Mouse (Mus musculus) heart, adult 2 months (tissue): ENCODE results near the gene Ptprd. TPM values are rescaled to one million over a fixed set of nuclear protein-coding genes. Genes with fewer than 3 reads are reported as not detected.

ENCODE experiments used
- DNase-seq, 2 experiments: peaks; one replicate each; pipeline ENCODE4 v3.0.0; 2021
- H3K27ac ChIP-seq: fragments of 200-600 bp; 2 replicates; pipeline ENCODE4 v1.8.1; 2022
- H3K27me3 ChIP-seq: fragments of 200-500 bp; 2 replicates; pipeline ENCODE4 v1.6.1; 2012; ENCODE audit warnings: mild to moderate bottlenecking, low read length, inconsistent platforms, mixed read lengths; ENCODE audit not compliant: control insufficient read depth, insufficient read depth
- H3K36me3 ChIP-seq: fragments of 200-500 bp; 2 replicates; pipeline ENCODE4 v1.6.1; 2012; ENCODE audit warnings: low read length, inconsistent platforms; ENCODE audit not compliant: control insufficient read depth, insufficient read depth
- H3K4me1 ChIP-seq: fragments of 200-500 bp; 2 replicates; pipeline ENCODE4 v1.6.1; 2011; ENCODE audit warnings: low read length; ENCODE audit not compliant: control insufficient read depth, insufficient read depth
- H3K4me3 ChIP-seq: fragments of 200-600 bp; 2 replicates; pipeline ENCODE4 v1.8.1; 2022
- H3K79me2 ChIP-seq: fragments of 200-500 bp; replicated peaks from 2 replicates; pipeline ENCODE4 v1.6.1; 2012; ENCODE audit warnings: mild to moderate bottlenecking, inconsistent platforms, low read length, moderate library complexity, mixed read lengths; ENCODE audit not compliant: control insufficient read depth, insufficient read depth
- H3K9ac ChIP-seq: fragments of 200-500 bp; 2 replicates; pipeline ENCODE4 v1.6.1; 2012; ENCODE audit warnings: low read depth, mild to moderate bottlenecking, control low read depth, inconsistent platforms, low read length, mixed read lengths
- CTCF ChIP-seq: fragments of 200-600 bp; IDR thresholded peaks from 2 replicates; pipeline ENCODE4 v1.8.1; 2022; ENCODE audit warnings: antibody characterized with exemption, mild to moderate bottlenecking, moderate library complexity
- EP300 ChIP-seq: fragments of 200-500 bp; IDR thresholded peaks from 2 replicates; pipeline ENCODE4 v1.6.1; 2011; ENCODE audit warnings: low read depth, low read length, control low read depth; ENCODE audit not compliant: insufficient read depth
- POLR2A ChIP-seq: fragments of 200-500 bp; IDR thresholded peaks from 2 replicates; pipeline ENCODE4 v1.6.1; 2011; ENCODE audit warnings: mild to moderate bottlenecking, low read depth, low read length, control low read depth; ENCODE audit not compliant: insufficient read depth
- WGBS: fragments of 180-500 bp; shearing (Covaris S2); methylation state at CpG from one replicate; pipeline ENCODE4 v1.1.7; 2018; 5-methylcytosine and 5-hydroxymethylcytosine counted together
- intact Hi-C: fragments of 180-260 bp; cut with DNase I; formaldehyde crosslinking; loops from one replicate; pipeline ENCODE4 v1.15.1; 2025
- polyA plus RNA-seq: library from polyadenylated mRNA; depleted of rRNA; stranded (reverse); fragments of >200 nt; gene quantifications from 2 replicates; pipeline ENCODE4 v1.2.3, GENCODE M21; 2012
- total RNA-seq, 2 experiments: library from RNA; stranded (reverse); gene quantifications; 2 replicates each; pipeline ENCODE4 v1.2.3; 2021

The Ptprd gene
- total and polyA plus RNA-seq, 3 experiments: 2.7 to 7.0 (median 5.3) TPM

DNA sequence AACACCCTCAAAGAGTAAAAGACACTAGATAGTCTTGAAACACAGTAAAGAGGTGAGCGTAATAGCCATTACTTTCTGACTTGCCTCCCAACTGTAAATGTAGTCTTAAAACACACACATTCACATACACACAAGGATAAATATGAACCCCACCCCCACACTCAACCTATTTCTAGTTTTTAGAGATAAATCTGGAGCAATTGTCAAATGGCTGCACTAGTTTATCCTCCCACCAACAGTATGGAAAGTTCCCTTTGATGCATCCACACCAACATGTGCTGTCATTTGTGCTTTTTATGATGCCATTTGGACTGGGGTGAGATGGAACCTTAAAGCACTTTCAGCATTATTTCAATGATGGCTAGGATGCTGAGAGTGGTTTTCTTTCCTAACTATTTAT, 2019.7 kb downstream of the Ptprd start:
- intact Hi-C loops: no loop called here
- Histone ChIP-seq H3K27ac (no peak overlapping the region), H3K79me2 (no peaks in the 10 kb centered on the region), H3K4me3 (no peak overlapping the region), H3K4me1 (no peaks in the 10 kb centered on the region), H3K9ac (no peak overlapping the region), H3K36me3 (no peaks in the 10 kb centered on the region), H3K27me3 (no peaks in the 10 kb centered on the region)
- TF ChIP-seq POLR2A (no peak), CTCF (no peak), EP300 (no peak)
- no peak for DNase-seq
- WGBS: 100% methylated on average over 1 of the region's 1 CpGs

DNA sequence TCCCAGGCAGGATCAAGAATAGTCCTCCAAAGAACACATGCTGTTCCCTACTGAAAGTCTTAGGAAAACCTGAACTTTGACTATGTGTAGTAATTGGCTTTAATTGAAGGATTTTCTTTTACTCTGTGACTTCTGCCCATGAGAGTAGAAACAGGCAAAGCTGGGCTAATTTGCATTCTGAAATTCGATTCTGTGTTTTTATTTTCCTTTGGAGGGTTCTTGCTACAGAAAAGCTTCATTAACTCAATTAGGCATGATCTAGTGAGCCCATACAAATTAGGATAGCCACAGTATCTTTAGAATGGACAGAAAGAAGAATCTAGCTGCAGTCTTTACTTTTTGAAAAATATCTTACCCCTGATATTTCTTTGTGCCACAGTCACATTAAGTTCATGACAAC, 2021.0 kb downstream of the Ptprd start:
- no peaks in the 10 kb centered on the region for H3K4me1 ChIP-seq
- WGBS: 36% methylated on average over 1 of the region's 1 CpGs
- H3K27ac ChIP-seq: no peak overlapping the region
- no peak for TF ChIP-seq POLR2A
- no peak for TF ChIP-seq EP300
- TF ChIP-seq CTCF: no peak
- H3K4me3 ChIP-seq: no peak overlapping the region
- H3K27me3 ChIP-seq: no peaks in the 10 kb centered on the region
- no peaks in the 10 kb centered on the region for H3K36me3 ChIP-seq
- no peak overlapping the region for H3K9ac ChIP-seq
- no peaks in the 10 kb centered on the region for H3K79me2 ChIP-seq
- intact Hi-C loops: no loop called here
- no peak for DNase-seq

DNA sequence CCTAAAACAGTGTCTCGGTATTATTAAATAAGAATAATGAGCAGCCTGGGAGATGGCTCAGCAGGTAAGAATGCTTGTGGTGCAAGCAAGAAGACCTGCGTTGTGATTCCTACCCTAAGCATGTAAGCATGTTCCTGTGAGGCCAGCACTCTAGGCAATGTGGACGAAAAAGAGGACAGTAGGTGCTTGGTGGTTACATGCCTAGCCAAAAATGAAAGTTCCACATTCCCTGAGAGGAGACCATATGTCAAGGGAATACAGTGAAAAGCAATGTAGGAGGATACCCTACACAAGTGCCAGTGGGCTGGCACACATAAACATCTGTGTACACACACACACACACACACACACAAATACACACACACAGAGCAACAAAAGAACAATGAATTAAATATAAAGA, 2028.7 kb downstream of the Ptprd start:
- H3K4me3 ChIP-seq: no peak overlapping the region
- H3K9ac ChIP-seq: no peak overlapping the region
- TF ChIP-seq POLR2A: no peak
- no peak for TF ChIP-seq EP300
- TF ChIP-seq CTCF: no peak
- DNase-seq: no peak
- H3K79me2 ChIP-seq: no peaks in the 10 kb centered on the region
- H3K36me3 ChIP-seq: no peaks in the 10 kb centered on the region
- no peaks in the 10 kb centered on the region for H3K4me1 ChIP-seq
- H3K27ac ChIP-seq: no peak overlapping the region
- intact Hi-C loops: no loop called here
- no peaks in the 10 kb centered on the region for H3K27me3 ChIP-seq
- WGBS: 89% methylated on average over 3 of the region's 3 CpGs

GRCm38 (mm10) chr4:76179497-76179896, 2032.3 kb downstream of the Ptprd start:
- Histone ChIP-seq H3K4me3 (no peak overlapping the region), H3K27ac (no peak overlapping the region), H3K79me2 (no peaks in the 10 kb centered on the region), H3K36me3 (no peaks in the 10 kb centered on the region), H3K9ac (no peak overlapping the region), H3K27me3 (no peaks in the 10 kb centered on the region), H3K4me1 (no peaks in the 10 kb centered on the region)
- no peak for DNase-seq
- WGBS: 70% methylated on average over 8 of the region's 8 CpGs
- intact Hi-C loops: no loop called here
- TF ChIP-seq EP300 (no peak), POLR2A (no peak), CTCF (no peak)

GRCm38 (mm10) chr4:76175086-76175485, 2036.7 kb downstream of the Ptprd start:
- intact Hi-C loops: no loop called here
- no peak for TF ChIP-seq CTCF
- no peak for TF ChIP-seq POLR2A
- H3K79me2 ChIP-seq: no peaks in the 10 kb centered on the region

GRCm38 (mm10) chr4:76155750-76156149, 2056.0 kb downstream of the Ptprd start:
- no peaks in the 10 kb centered on the region for H3K27me3 ChIP-seq
- no peak for DNase-seq
- TF ChIP-seq CTCF (no peak), EP300 (no peak), POLR2A (no peak)
- H3K9ac ChIP-seq: no peak overlapping the region
- WGBS: 88% methylated on average over 1 of the region's 1 CpGs
- no peak overlapping the region for H3K27ac ChIP-seq
- H3K79me2 ChIP-seq: no peaks in the 10 kb centered on the region
- no peaks in the 10 kb centered on the region for H3K4me1 ChIP-seq
- H3K4me3 ChIP-seq: no peak overlapping the region
- H3K36me3 ChIP-seq: no peaks in the 10 kb centered on the region
- intact Hi-C loops: no loop called here

More at GRCm38 (mm10) chr4:76175086-76175485, 2036.7 kb downstream of the Ptprd start:
- H3K36me3 ChIP-seq: no peaks in the 10 kb centered on the region
- DNase-seq: no peak
- 92% methylated on average over 1 of the region's 1 CpGs for WGBS
- no peak overlapping the region for H3K27ac ChIP-seq
- no peak overlapping the region for H3K4me3 ChIP-seq
- no peaks in the 10 kb centered on the region for H3K4me1 ChIP-seq
- H3K9ac ChIP-seq: no peak overlapping the region
- H3K27me3 ChIP-seq: no peaks in the 10 kb centered on the region

- intact Hi-C loops: no loop called here
- Histone ChIP-seq H3K79me2 (no peaks in the 10 kb centered on the region), H3K36me3 (no peaks in the 10 kb centered on the region), H3K4me1 (no peaks in the 10 kb centered on the region), H3K27ac (no peak overlapping the region), H3K27me3 (no peaks in the 10 kb centered on the region), H3K9ac (no peak overlapping the region), H3K4me3 (no peak overlapping the region)
- no peak for TF ChIP-seq POLR2A
- TF ChIP-seq CTCF: no peak
- no peak for TF ChIP-seq EP300
- WGBS: 65% methylated on average over 2 of the region's 2 CpGs
- DNase-seq: no peak
Measured at GRCm38 (mm10) chr4:76154190-76154589, 2057.6 kb downstream of the Ptprd start.
